Mouse (Mus musculus): ENCODE measurements around the gene Myo1d. TPM values are rescaled to one million over a fixed set of nuclear protein-coding genes. Genes with fewer than 3 reads are reported as not detected.

Myo1d gene
- polyA plus RNA-seq, 1 experiment from 2014 or later: 1.4 TPM

DNA sequence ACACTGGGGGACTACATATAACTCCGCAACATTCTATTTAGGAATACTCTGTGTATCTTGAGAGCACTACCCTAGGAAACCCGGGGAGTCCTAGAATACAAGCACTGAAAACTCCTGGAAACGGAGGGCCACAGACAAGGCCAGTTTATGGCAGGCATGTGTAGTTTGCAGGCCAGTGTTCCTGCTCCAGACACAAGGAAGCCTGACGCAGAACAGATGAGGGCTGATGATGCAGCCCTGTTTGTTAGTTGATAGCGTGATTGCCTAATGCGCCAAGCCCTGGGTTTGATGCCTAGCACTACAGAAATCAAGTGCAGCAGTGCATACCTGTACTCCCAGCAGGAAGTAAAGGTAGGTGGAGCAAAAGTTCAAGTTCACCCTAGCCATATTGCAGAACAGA, 1.7 kb downstream of the Myo1d start:
- Histone ChIP-seq H3K9me3 (replicated peaks) (no peaks in the 10 kb centered on the region), H3K4me3 (no peak overlapping the region), H3K36me3 (ENCODE audit: poor library complexity, severe bottlenecking) (no peaks in the 10 kb centered on the region), H3K27ac (no peak overlapping the region), H3K9ac (no peak overlapping the region), H3K4me1 (peaks cover 13% of the 10 kb centered on the region), H3K27me3 (peaks cover 16% of the 10 kb centered on the region), H3K4me2 (no peak overlapping the region)
- no peak for ATAC-seq
- 82% methylated on average over 6 of the region's 6 CpGs for WGBS

DNA sequence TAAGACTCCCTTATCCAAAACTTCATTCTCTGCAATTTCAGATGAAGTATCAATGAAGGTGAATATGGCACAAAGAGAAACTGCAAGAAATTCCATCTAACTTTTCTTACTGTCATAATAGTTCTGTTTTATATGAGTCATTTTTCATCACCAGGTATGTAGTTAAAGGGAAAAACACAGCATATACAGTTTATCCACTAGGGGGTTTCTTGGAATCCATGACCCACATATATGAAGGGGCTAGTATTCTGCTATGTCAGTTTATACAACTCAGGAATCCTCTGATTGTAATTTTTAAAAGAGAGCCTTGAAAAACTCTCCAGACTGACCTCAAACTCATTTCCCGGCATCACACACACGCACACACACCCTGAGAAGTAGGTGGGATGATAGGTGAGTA, 2.1 kb downstream of the Myo1d start:
- 91% methylated on average over 2 of the region's 2 CpGs for WGBS
- Histone ChIP-seq H3K4me1 (peaks cover 13% of the 10 kb centered on the region), H3K36me3 (ENCODE audit: poor library complexity, severe bottlenecking) (no peaks in the 10 kb centered on the region), H3K9me3 (replicated peaks) (no peaks in the 10 kb centered on the region), H3K4me2 (no peak overlapping the region), H3K9ac (no peak overlapping the region), H3K27me3 (peaks cover 16% of the 10 kb centered on the region), H3K4me3 (no peak overlapping the region), H3K27ac (no peak overlapping the region)
- ATAC-seq: no peak

GRCm38 (mm10) chr11:80775535-80775934, 4.3 kb downstream of the Myo1d start:
- Histone ChIP-seq H3K4me3 (no peak overlapping the region), H3K27ac (no peak overlapping the region), H3K27me3 (peaks cover 16% of the 10 kb centered on the region), H3K36me3 (ENCODE audit: poor library complexity, severe bottlenecking) (no peaks in the 10 kb centered on the region), H3K9me3 (replicated peaks) (no peaks in the 10 kb centered on the region), H3K4me2 (no peak overlapping the region), H3K4me1 (peaks cover 13% of the 10 kb centered on the region), H3K9ac (no peak overlapping the region)
- 79% methylated on average over 3 of the region's 3 CpGs for WGBS
- no peak for ATAC-seq

- Histone ChIP-seq H3K4me3 (no peak overlapping the region), H3K27me3 (no peaks in the 10 kb centered on the region), H3K27ac (no peak overlapping the region), H3K4me1 (no peaks in the 10 kb centered on the region; the same call in 1 of the 2 replicates), H3K36me3 (ENCODE audit: poor library complexity, severe bottlenecking) (no peaks in the 10 kb centered on the region), H3K9me3 (replicated peaks) (no peaks in the 10 kb centered on the region), H3K9ac (no peak overlapping the region), H3K4me2 (no peak overlapping the region)
- 83% methylated on average over 6 of the region's 6 CpGs for WGBS
- ATAC-seq: no peak
Measured at GRCm38 (mm10) chr11:80772595-80773210, 7.1 kb downstream of the Myo1d start.

DNA sequence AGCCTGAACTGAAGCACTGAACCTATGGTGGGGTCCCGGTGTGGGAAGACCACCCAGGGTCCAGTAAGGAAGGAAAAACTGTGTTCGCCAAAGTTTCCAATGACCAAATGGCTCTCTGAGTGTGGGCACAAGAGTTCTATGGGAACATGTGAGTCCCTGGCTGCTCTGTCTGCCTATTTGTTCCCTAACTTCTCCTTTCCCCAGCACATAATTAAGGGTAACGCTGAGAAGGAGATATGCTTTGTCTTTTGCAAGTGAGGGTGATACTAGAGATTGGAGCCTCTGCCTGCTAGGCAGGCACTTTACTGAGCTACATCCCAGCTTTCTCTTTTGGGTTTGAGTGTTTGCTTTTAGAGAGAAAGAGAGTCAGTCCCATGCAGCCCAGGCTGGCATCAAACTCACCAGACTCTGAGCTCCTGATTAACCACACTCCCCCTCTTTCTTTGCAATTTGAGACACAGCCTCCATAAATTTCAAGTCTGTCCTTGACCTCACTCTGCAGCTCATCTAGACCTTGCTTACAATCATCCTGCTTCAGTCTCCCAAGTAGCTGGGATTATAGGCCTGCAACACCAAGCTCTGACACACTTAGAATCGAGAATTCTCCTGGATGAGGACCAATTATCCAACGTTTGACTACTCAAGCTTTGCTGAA, 8.1 kb downstream of the Myo1d start:
- no peak overlapping the region for H3K4me2 ChIP-seq
- no peak overlapping the region for H3K4me3 ChIP-seq
- ATAC-seq: no peak
- H3K27me3 ChIP-seq: no peaks in the 10 kb centered on the region
- no peak overlapping the region for H3K9ac ChIP-seq
- no peaks in the 10 kb centered on the region; the same call in 1 of the 2 replicates for H3K4me1 ChIP-seq
- H3K27ac ChIP-seq: no peak overlapping the region
- H3K9me3 ChIP-seq (replicated peaks): no peaks in the 10 kb centered on the region
- WGBS: 75% methylated on average over 5 of the region's 5 CpGs
- no peaks in the 10 kb centered on the region for H3K36me3 ChIP-seq (ENCODE audit: poor library complexity, severe bottlenecking)

DNA sequence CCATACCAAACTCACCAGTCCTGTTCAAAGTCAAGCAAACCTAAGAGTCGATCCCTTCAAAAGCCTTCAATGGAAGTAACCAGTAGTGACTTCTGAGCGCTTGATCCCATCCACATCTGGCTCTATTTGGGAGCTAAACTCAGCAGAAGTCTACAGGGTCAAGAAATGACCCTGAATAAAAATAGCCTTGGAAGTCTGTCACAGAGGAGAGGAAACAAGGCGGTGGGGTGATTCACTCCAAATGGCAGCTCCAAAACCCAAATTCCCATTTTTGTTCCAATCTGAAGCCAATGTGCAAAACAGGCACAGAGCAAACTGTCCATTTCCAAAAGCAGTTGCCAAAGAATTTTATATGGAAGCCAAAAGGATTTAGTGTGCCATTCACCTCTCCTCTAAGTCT, 8.6 kb downstream of the Myo1d start:
- H3K4me1 ChIP-seq: no peaks in the 10 kb centered on the region; the same call in 1 of the 2 replicates
- H3K27me3 ChIP-seq: no peaks in the 10 kb centered on the region
- WGBS: 83% methylated on average over 3 of the region's 3 CpGs
- no peak overlapping the region for H3K27ac ChIP-seq
- no peak overlapping the region for H3K9ac ChIP-seq
- no peaks in the 10 kb centered on the region for H3K9me3 ChIP-seq (replicated peaks)
- ATAC-seq: no peak
- H3K4me3 ChIP-seq: no peak overlapping the region
- H3K4me2 ChIP-seq: no peak overlapping the region
- H3K36me3 ChIP-seq (ENCODE audit: poor library complexity, severe bottlenecking): no peaks in the 10 kb centered on the region

GRCm38 (mm10) chr11:80767320-80767617, 12.6 kb downstream of the Myo1d start:
- H3K9ac ChIP-seq: no peak overlapping the region
- H3K4me1 ChIP-seq: no peaks in the 10 kb centered on the region; the same call in 1 of the 2 replicates
- no peak for ATAC-seq
- no peak overlapping the region for H3K4me2 ChIP-seq
- H3K27me3 ChIP-seq: no peaks in the 10 kb centered on the region
- H3K9me3 ChIP-seq (replicated peaks): no peaks in the 10 kb centered on the region
- no peak overlapping the region for H3K27ac ChIP-seq
- 76% methylated on average over 3 of the region's 3 CpGs for WGBS
- H3K4me3 ChIP-seq: no peak overlapping the region
- H3K36me3 ChIP-seq (ENCODE audit: poor library complexity, severe bottlenecking): no peaks in the 10 kb centered on the region

DNA sequence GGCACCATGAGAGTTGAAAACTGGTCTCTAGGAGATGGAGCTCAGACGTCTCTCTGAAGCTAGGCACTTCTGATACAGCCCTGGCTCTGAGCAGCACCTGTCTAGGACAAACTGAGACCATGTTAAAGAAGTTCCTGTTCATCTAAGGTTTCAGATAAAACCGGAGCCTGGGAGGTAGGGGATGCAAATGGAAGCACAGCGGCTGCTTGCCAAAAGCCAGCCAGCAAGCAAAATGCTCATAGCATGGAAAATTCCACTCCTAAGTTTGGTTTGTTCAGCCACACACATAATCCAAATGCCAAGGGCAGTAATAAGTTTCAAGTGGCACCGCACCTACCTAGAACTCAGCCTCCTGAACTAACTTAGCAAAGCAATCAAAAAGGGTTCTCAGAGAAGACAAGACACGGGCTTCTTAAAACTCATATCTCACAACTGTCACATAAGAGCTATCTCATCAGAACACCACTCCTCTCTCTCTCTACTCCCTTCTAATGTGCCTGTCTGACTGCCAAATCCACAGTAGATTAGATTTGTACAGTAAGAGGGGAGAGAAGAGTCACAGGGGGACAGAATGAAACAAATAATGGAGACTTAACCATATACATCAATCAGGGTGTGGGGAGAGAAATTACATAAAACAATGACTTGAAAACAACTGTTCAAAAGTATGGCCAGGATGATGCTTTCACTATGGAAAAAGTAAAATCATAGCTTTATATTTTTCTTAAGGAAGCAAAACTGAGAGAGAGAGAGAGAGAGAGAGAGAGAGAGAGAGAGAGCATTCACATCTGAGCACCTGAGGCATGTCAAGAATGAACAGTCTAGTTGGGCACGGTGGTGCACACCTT, 13.1 kb downstream of the Myo1d start:
- 88% methylated on average over 6 of the region's 6 CpGs for WGBS
- no peak overlapping the region for H3K4me3 ChIP-seq
- H3K4me1 ChIP-seq: no peaks in the 10 kb centered on the region; the same call in 1 of the 2 replicates
- H3K9ac ChIP-seq: no peak overlapping the region
- no peaks in the 10 kb centered on the region for H3K9me3 ChIP-seq (replicated peaks)
- no peak overlapping the region for H3K4me2 ChIP-seq
- no peaks in the 10 kb centered on the region for H3K27me3 ChIP-seq
- H3K27ac ChIP-seq: no peak overlapping the region
- no peaks in the 10 kb centered on the region for H3K36me3 ChIP-seq (ENCODE audit: poor library complexity, severe bottlenecking)
- ATAC-seq: no peak

GRCm38 (mm10) chr11:80766068-80766467, 13.8 kb downstream of the Myo1d start:
- ATAC-seq: no peak

DNA sequence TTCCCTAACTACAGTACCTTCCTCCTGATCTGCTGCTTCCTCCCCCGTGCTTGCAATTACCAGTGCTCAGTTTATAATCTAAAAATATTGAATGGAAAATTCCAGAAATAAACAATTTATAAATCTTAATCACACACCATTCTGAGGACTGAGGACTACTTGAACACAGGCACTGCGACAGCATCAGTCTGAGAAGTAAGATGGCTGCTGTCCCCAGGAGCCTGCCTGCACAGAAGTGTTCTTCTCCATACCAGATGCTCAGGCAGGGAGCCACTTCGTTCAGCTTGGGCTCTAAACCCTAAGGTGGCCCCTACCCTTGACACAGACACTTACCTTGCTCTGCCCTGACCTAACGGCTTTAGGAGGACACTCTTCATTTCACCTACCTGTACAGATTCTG, 17.8 kb downstream of the Myo1d start:
- Histone ChIP-seq H3K4me3 (no peak overlapping the region), H3K4me2 (no peak overlapping the region), H3K4me1 (no peaks in the 10 kb centered on the region), H3K27ac (no peak overlapping the region), H3K9ac (no peak overlapping the region), H3K9me3 (replicated peaks) (no peaks in the 10 kb centered on the region), H3K36me3 (ENCODE audit: poor library complexity, severe bottlenecking) (no peaks in the 10 kb centered on the region), H3K27me3 (no peaks in the 10 kb centered on the region)
- no peak for ATAC-seq
- 77% methylated on average over 4 of the region's 4 CpGs for WGBS

More at GRCm38 (mm10) chr11:80766068-80766467, 13.8 kb downstream of the Myo1d start:
- WGBS: 92% methylated on average over 4 of the region's 4 CpGs
- Histone ChIP-seq H3K9me3 (replicated peaks) (no peaks in the 10 kb centered on the region), H3K36me3 (ENCODE audit: poor library complexity, severe bottlenecking) (no peaks in the 10 kb centered on the region), H3K9ac (no peak overlapping the region), H3K27ac (no peak overlapping the region), H3K4me2 (no peak overlapping the region), H3K4me1 (no peaks in the 10 kb centered on the region; the same call in 1 of the 2 replicates), H3K4me3 (no peak overlapping the region), H3K27me3 (no peaks in the 10 kb centered on the region)

DNA sequence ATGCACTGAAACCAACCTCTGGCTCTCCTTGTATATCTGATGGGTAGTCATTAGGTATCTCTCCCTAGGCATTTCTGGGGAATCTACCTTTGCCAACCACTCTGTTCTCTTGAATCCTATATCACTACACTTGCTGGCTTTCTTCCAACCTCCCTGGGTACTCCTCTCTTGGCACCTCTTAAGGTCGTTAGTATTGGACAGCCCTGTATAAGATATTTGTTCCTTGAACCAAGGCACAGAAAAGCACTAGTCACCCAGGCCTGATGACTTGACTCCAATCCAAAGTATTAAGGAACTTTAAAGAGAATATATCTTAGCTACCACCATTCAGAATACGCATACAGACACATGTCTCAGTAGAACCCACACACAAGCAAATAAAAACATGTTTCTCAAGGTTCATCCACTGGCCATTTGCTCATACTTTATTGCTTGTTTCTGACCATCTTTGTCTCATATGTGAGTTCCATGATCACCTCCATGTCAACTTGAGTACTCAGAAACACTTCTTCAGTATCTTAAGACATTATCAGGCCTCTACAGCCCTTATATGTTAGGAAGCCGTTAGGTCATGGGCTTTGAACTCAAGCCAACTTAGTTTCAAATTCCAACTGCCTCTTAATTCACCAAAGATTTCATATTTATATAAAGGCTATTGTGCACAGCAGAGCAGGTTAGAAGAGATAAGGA, 18.4 kb downstream of the Myo1d start:
- WGBS: 79% methylated on average over 3 of the region's 3 CpGs

GRCm38 (mm10) chr11:80759023-80759422, 20.8 kb downstream of the Myo1d start:
- Histone ChIP-seq H3K36me3 (ENCODE audit: poor library complexity, severe bottlenecking) (no peaks in the 10 kb centered on the region), H3K27ac (no peak overlapping the region), H3K27me3 (no peaks in the 10 kb centered on the region), H3K4me1 (no peaks in the 10 kb centered on the region), H3K9me3 (replicated peaks) (no peaks in the 10 kb centered on the region), H3K4me3 (no peak overlapping the region), H3K9ac (no peak overlapping the region), H3K4me2 (no peak overlapping the region)
- ATAC-seq: no peak
- 94% methylated on average over 3 of the region's 3 CpGs for WGBS

More for the DNA sequence above, 18.4 kb downstream of the Myo1d start:
- H3K9me3 ChIP-seq (replicated peaks): no peaks in the 10 kb centered on the region
- no peaks in the 10 kb centered on the region for H3K27me3 ChIP-seq
- H3K4me1 ChIP-seq: no peaks in the 10 kb centered on the region
- no peak overlapping the region for H3K27ac ChIP-seq
- no peak overlapping the region for H3K4me2 ChIP-seq
- no peak for ATAC-seq
- H3K36me3 ChIP-seq (ENCODE audit: poor library complexity, severe bottlenecking): no peaks in the 10 kb centered on the region
- no peak overlapping the region for H3K9ac ChIP-seq
- H3K4me3 ChIP-seq: no peak overlapping the region

All from forebrain, embryonic 13.5 days (tissue).